Mouse (Mus musculus): ENCODE results near the gene Cd3eap. TPM values are rescaled to one million over a fixed set of nuclear protein-coding genes. Genes with fewer than 3 reads are reported as not detected.

Cd3eap gene
- polyA plus RNA-seq (2017; shearing (Covaris generic)): 10 to 100 TPM in 2 of 3 experiments, 1 to 10 TPM in 1; 8.9 to 22.4 (median 17.6) TPM

DNA sequence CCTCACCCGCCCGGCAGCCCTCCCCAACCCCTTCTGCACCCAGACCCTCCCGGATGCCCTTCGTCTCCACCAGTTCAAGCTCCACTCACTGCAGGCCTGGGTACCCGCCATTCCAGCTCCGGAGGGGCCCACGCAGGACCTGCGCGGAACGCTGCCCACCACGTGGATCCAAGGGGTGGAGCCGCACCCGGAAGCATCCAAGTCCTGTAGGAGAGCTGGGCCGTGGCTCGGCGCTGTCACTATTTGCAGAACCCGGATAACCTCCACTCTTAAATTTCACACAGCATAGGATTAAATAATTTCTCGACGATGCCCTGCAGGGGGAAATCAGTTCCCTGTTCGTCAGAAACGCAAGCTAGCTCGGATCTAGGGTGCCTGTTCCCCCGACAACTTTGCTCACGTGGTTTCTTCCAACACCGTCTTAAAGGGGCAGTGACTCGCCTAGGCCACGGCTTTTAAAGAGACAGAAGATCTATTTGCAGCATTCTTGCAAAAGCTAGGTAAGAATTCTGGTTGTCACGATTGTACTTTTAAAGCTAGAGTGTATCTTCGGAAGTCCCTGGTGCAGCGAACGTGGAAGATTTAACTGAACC is at the start of gene Cd3eap, which contains the start of gene Ppp1r13l:
TSS of gene Cd3eap (minus strand) at position 185 of the 593 bp plus-strand sequence.
TSS of gene Ppp1r13l (plus strand) at position 451 of the 593 bp plus-strand sequence.
- peak; percentile 82 for ATAC-seq

DNA sequence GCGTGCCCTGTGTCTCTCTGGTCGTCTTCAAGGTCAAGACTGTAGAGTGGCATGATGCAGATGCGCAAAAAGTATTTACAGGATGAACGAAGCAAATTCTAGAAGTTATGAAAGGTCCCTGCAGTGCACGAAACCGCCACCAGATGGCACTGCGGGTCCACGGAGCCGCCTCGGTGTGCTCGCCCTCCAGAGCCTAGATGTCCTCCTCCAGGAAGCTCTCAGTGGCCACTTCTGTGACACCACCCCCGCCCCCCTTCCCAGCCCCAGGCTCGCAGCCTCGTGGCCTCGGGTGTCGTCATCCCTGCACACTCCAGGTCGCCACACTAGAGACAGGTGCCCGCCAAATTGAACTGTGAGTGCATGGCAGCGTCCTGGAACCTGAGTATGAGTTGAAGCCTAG is 46.1 kb upstream of the Cd3eap start:
- ATAC-seq: peak; percentile 66

DNA sequence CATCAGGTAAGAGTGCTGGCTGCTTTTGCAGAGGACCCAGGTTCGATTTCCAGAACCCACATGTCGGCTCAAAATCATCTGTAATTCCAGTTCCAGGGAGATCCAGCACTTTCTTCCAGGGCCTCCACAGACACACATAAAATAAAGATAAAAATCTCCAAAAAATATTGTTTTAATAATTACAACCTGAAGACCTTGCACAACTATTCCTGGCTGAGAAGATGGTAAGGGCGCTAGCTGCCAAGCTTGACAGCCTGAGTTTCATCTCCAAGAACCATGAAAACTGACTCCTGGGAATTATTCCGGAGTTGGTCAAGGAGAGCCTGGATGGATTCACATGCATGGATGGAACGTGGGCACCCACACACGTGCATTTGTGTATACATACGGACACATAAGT is 45.2 kb upstream of the Cd3eap start, which contains the start of gene Ckm:
TSS of gene Ckm (plus strand) at position 301 of the 400 bp plus-strand sequence.
- no peak for ATAC-seq

DNA sequence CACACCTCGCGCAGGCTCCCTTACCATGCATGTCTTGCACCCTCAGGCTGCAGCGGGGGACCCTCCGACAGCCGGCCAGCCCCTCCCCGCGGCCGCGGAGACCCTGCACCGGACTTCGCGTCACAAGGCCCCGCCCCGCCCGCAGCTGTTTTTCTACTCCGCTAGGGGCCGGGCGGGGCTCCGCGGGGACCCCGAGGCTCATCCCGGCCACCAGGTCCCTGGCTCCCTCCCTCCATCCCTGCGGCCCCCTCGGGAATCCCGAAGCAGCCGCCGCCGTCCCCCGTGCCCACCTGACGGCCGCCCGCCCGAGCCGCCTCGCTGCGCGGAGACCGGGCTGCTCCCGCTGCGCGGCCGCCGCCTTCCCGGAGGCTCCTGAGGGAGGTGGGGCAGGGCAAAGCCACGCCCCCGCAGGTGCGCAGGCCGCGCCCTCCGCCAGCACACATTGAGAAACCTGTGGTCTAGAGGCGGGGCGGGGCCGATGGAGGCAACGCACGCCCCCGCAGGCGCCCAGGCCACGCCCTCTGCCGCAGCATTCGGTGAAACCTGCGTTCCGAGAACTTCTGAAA is 44.5 kb upstream of the Cd3eap start, which contains the start of gene Klc3:
TSS of gene Klc3 (minus strand) at position 374 of the 566 bp plus-strand sequence.
- peak; percentile 75 for ATAC-seq

DNA sequence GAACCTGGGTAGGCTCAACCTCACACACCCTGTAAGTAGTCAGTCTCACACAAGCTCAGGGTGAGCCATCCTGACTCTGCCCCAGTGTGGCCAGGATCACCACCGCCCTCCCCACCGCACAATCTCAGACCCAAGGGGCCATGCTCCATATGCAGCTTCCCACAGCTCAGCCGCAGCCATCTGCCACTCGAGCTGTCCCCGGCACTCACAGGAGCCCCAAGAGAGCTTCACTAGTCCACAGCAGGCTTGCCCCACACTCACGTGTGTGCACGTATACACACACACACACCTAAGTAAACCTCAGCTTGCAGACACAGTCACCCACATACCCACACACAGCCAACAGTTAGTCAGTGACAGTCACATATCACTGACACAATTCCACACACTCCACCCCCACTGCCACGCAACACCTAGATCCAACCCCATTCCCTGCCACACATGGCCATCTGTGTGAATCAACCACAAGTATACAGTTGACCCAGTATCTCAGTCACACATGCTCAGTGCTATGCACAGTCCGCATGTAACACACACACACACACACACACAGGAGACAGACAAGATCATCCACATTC is 43.3 kb upstream of the Cd3eap start:
- ATAC-seq: no peak

DNA sequence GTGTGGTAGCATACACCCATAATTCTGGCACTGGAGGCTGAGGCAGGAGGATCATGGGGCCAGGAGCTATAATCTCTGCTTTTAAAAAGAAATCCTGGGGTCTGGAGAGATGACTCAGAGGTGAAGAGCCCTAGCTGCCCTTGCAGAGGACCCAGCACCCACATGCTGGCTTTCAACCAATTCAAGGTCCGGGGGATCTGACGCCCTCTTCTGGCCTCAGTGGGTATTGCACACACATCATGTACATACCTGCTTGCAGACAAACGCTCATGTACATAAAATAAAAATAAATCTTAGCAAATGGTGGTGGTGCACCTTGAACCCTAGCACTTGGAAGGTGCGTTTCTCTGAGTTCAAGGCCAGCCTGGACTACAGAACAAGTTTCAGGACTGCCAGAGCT is 41.7 kb upstream of the Cd3eap start:
- no peak for ATAC-seq

DNA sequence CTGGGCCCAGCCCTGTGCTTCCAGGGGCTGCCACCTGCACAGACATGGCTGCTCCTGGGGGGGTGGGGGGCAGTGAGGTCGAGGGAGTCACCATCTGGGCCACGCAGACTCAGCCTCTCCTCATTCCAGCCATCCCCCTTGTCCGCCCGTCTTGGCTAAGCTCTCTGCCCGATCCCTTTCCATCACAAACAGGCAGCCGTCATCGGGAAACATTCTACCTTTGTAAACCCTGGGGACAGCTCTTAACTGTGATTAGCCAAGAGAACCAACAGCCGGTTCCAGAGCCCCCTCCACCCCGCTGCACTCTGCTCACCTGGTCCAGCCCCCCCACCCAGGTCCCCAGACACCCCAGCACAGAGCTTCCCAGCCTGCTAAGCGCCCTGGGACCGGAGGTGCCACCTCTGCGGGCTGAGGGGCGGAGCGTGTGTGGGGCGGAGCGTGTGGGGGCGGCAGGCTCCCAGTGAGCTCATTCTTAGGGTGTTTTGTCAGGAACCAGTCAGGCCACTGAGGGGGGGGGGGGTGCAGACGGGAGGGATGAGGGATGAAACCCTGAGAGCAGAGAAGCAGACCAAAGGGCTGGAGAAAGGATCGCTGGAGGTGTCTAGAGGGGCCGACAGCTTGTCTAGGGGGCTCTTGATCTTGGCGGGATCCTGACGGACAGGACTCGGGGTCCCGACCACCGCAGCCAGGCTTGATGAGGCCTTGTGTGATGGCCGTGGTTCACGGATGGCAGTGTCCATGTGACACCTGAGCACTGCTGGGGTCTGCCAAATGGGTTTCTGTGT is 40.4 kb upstream of the Cd3eap start:
- ATAC-seq: peak; percentile 63

DNA sequence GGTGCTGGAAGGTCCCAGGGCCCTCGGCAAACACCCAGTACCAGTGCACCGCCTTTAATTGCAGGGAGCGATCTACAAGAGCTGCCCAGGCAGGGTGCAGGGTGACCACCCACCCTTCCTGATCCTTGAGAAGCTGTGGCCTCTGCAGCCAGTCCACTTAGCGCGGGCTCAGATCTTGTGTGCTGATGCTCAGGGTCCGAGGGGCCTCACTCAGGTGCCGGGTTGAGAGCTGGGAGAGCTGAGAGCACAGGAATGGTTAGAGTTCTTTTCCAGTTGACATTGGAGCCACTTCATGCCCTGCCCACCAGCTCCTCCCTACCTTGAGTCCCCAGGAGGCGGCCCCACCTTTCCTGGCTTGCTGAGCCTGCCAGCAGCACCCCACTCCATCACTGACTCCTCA is 35.2 kb upstream of the Cd3eap start:
- no peak for ATAC-seq

DNA sequence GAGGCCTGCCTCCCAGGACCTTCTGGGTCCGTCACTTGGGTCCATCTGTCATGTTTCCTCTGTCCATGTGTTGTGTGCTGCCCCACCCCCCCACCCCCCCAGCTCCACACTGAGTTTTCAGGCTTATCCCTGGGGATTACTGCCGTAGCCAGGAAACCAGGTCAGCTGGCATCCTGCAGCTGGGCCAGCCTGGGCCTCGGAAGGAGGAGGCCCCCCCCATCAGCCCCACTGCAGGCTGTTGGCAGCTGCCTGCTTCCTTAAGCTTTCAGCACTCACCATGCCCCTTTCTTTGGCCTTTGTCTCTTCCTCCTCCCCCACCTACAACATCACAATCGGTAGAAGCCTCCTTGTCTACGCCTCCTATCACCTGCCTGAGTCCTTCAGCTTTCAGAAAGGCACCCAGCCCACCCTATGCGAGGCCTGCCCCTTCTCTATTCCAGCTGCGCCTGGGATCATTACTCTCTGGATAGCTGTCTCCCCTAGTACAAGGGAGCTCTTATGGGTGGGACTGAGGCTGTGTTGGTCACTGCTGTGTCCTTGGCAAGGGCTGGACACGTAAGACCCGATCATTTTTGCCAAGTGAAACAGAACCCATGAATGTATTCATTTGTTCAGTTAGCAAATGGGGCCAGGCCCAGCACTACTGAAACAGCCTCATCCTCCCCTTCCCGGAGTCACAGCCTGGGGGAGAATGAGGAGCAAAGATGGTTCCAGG is 29.6 kb upstream of the Cd3eap start:
- no peak for ATAC-seq

DNA sequence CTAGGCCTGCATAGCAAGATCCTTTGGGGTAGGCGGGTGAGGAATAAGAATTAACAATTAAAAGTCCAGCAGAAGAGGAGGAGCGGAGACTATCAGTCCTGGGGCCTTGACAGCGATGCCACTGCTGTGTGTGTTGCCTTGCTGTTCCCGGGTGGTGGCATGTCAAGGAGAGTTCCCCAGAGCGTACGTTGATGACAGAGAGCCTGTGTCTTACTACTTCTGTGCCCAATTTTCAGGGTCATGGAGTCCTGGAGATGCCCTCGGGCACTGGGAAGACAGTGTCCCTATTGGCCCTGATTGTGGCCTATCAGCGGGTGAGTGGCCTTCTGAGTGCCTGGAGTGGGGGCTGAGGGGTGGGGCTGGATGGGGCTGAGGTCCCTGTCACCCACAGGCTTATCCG is 24.4 kb upstream of the Cd3eap start:
- ATAC-seq: no peak

DNA sequence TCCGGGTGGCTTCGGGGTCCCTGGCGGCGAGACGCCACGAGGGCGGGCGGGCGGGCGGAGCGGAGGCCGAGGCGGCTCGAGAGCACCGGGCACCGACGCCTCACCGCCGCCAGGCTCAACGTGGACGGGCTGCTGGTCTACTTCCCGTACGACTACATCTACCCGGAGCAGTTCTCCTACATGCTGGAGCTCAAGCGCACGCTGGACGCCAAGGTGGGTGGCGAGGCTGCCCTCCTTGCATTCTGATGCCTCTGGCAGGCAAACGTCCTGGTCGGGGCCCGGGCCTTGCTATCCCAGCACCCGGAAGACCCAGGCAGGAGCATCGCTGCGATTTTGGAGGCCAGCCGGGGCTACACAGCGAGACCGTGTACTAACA is 22.9 kb upstream of the Cd3eap start:
- no peak for ATAC-seq

DNA sequence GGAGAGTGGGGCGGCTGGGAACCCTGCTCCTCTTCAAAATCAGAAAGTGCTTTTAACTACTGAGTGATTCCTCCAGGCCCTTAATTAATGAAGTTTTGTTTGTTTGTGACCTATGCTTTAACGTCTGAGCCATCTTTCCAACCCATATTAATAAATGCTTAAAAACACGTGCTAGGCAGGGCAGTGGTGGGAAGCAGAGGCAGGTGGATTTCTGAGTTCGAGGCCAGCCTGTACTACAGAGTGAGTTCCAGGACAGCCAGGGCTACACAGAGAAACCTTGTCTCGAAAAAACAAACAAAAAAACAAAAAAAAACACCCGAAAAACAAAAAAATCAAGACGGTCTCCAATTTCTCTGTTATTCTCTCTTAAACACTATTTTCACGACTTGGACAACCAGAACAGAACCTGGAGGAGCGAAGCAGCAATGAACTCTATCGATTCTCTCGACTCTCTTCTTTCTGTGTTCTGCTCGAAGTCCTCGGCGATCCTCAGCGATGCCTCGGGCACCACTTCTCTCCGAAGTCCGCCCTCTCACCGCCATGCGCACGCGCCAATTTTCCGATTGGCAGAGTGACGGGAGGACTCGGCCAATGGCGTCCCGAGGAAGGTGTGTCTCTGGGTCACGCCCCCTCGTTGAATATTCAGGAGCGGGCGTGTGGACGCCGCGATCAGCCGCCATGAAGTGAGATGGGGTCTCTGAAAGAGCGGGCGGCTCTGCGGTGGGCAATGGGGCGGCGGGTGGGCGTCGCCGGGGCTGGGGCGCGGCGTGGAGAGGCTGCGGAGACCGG is 22.3 kb upstream of the Cd3eap start, which contains the start of gene Ercc2:
TSS of gene Ercc2 (plus strand) at position 634 of the 789 bp plus-strand sequence.
- ATAC-seq: peak; percentile 100

DNA sequence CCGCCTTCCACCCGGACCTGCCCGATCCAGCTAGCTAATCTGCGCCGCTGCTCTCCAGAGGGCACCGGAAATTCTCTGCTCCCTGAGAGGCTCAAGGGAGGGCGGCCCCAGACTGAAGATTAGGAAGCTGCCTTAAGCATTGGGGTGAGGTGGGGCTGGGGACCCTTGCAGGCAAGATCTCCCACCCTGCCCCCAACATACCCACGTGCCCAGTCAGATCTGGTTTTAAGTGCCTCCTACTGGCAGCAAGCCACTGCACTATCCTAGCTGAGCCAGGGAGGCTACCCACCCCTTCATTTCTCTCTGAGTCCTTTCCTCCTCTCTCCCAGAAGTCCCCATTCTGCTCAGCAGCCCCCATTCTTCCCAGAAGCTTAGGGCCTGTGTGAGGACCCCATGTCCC is 18.8 kb upstream of the Cd3eap start:
- ATAC-seq: no peak

DNA sequence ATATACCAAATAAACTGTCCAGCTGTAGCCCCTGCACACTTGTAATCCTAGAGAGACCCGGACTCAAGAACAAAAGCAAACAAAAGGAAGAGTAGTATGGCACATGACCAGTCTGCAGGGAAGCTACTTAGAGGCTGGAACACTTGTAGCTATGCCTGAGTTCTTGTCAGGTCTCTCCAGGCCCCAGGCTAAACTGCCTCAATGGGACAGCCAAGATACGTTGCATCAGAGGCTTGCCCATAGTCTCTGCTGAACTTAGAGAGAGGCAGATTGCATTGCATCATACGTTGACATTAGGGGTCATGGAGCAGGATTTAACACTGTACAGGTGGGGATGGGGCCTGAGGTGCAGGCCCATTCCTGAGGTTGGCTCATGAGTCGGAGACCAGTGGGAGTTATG is 16.7 kb upstream of the Cd3eap start:
- no peak for ATAC-seq

DNA sequence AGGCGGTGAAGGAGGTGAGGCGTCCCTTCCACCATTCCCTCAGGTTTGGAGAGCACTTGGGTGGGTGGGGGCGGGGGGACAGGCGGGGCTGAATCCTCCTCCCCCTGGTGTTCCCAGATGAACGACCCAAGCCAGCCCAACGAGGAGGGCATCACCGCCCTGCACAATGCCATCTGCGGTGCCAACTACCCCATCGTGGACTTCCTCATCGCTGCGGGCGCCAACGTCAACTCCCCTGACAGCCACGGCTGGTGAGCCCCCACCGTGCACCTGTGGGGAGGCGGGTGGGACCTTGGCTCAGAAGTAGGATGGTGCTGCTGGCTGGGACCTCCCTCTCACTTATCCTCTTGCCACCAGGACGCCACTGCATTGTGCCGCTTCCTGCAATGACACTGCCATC is 16.1 kb upstream of the Cd3eap start:
- no peak for ATAC-seq

DNA sequence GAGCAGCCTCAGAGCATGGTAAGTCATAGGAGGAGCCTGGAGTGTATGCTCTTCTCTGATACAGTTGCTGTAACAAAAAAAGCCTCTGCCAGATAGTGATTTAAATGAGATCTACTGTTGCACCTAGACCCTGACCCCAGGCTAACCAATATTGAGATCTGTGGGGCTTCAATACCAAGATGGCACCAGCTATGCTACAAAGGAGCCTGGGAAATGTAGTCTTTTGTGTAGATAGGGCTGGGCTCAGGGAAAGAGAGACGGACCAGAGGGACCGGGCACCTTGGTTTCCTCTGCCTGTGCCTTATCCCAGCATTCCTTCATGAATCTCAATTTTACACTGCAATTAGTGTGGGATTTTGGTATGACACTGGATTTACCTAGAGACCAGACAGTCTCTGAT is 14.1 kb upstream of the Cd3eap start:
- ATAC-seq: no peak

DNA sequence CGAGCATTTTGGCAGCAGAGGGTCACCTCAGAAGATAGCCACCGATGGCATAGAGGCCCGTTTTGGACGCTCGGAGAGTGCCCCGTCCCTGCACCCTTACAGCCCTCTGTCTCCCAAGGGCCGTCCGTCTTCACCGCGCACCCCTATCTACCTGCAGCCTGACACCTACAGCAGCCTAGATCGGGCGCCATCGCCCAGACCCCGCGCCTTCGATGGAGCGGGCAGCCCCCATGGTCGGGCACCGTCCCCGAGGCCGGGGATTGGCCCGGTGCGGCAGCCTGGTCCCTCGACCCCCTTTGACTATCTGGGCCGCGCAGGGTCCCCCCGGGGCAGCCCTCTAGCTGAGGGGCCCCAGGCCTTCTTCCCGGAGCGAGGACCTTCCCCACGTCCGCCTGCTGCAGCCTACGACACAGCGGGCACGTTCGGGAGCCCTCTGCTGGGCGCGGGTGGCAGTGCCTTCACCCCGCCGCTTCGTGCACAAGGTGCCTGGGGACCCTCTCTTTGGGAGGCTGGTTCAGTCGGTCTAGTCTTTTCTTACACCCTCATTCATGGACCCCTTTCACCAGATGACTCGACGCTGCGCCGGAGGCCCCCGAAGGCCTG is 10.6 kb upstream of the Cd3eap start:
- peak; percentile 82 for ATAC-seq

DNA sequence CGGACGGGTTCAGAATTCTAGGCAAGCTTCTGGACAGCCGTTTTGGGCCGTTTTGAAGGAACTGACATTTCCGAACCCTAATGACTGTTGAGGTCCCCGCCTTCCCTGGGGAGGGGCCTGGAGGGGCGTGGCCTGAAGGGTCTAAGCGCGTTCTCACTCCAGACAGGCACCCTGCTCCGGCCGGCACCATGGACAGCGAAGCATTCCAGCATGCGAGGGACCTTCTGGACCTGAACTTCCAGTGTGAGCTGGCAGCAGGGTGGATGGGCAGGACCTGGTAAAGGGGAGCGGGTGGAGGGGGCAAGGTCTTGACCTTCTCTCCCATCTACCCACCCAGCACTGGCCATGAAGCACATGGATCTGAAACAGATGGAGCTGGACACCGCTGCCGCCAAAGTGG is 9.1 kb upstream of the Cd3eap start:
- ATAC-seq: no peak

DNA sequence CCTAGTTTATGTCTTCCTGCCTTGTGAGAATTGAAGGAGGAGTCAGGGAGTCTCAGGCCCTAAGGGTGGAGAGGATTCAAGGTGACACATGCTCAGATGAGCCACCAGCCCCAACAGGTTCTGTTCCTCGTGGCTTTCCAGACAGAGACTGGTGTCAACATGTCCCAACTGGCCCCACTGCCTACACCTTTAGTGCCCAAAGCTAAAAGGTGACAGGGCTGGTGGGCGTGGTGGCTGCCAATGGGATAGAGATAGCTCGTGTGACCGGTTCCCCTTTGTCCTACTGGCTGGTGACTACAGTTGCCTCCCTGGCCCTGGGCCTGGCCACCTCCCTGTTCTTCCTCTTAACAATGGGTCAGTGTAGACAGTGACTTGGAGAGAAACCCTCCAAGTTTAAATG is 6.1 kb upstream of the Cd3eap start:
- no peak for ATAC-seq

DNA sequence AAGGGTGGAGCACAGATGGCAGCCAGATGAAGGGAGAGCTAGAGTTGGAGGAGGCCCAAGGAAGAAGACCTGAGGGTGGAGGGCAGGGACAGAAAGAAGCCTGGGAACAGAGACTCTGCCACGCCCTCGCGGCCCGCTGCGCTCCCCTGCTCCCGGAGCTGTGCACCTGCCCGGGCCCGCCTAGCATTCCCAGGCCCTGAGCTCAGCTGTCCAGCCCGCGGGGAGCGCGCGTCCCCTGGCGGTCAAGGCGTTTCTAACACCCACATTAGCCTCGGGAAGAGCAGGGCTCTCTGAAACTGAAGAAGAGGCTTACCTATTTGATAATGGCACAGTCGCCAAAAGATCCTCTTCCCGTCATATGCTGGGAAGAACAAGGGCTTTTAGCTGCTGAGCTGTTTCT is 4.6 kb upstream of the Cd3eap start:
- no peak for ATAC-seq

DNA sequence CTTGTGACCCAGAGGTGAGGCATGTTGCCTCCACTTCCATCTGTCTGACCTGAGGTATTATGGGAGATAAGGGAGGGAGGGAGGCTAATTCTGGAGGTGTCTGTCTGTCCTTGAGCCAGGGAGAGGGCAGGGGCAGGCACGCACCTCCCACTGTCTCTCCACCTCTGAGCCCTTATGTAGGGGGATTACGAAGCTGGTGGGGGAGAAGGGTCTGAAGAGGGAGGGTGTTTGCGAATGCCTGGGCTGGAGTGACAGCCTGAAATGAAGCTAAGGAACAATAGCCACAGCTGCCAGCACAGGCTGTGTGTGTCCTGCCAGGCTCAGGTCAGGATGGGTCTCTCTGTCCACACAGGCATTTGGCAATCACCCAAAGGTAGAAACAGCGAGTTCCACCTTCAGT is 3.0 kb upstream of the Cd3eap start:
- no peak for ATAC-seq
